Mouse (Mus musculus) neutrophil, adult 83 days (primary cell): Measurements from ENCODE around the gene Scd3. TPM values are rescaled to one million over a fixed set of nuclear protein-coding genes. Genes with fewer than 3 reads are reported as not detected.

Source experiments
- total RNA-seq, 2 experiments: library from RNA; stranded (reverse); gene quantifications; one replicate each; pipeline ENCODE4 v1.2.4; 2023

The Scd3 gene
- total RNA-seq = not detected

GRCm38 (mm10) chr19:44203015-44203564 is at the start of gene Scd3:
Gene Scd3 (plus strand): TSS chr19:44203269.

GRCm38 (mm10) chr19:44192342-44192741 is 10.7 kb upstream of the Scd3 start, which contains the start of gene Pkd2l1:
Gene Pkd2l1 (minus strand): TSS chr19:44192442.

GRCm38 (mm10) chr19:44292941-44293768 is 90.1 kb downstream of the Scd3 start, which contains the start of gene Scd2:
Gene Scd2 (plus strand): TSS chr19:44293674.

Other genes with a start within 250 kb of the Scd3 start
- not detected for gene Cpn1, start 216.7 kb upstream of the Scd3 start, total RNA-seq
- not detected for gene Cyp2c23, start 174.1 kb upstream of the Scd3 start, total RNA-seq
- 10 to 100 TPM; 31.6 to 34.9 TPM for gene Erlin1, start 133.5 kb upstream of the Scd3 start, total RNA-seq
- gene Chuk, start 95.8 kb upstream of the Scd3 start, total RNA-seq = 10 to 100 TPM; 37.8 to 38.4 TPM
- gene Cwf19l1, start 67.4 kb upstream of the Scd3 start, total RNA-seq = 10 to 100 TPM in 1 of 2 experiments, 1 to 10 TPM in 1; 9.9 to 14.3 TPM
- gene Bloc1s2, start 56.8 kb upstream of the Scd3 start, total RNA-seq = 10 to 100 TPM; 46.0 to 47.8 TPM
- not detected for gene Pkd2l1, start 10.8 kb upstream of the Scd3 start, total RNA-seq
- gene Scd2, start 90.4 kb downstream of the Scd3 start, total RNA-seq = 10 to 100 TPM; 12.6 to 13.3 TPM
- gene Scd4, start 129.8 kb downstream of the Scd3 start, total RNA-seq = under 1 TPM in 1 of 2 experiments, not detected in 1; 0.15 TPM
- gene Scd1, start 204.6 kb downstream of the Scd3 start, total RNA-seq = 10 to 100 TPM in 1 of 2 experiments, 1 to 10 TPM in 1; 5.1 to 14.3 TPM